Mouse (Mus musculus) erythroblast, embryonic 14.5 days (primary cell): ENCODE results near the gene Ppox. TPM values are rescaled to one million over a fixed set of nuclear protein-coding genes. Genes with fewer than 3 reads are reported as not detected.

Experiments
- H3K27me3 ChIP-seq: 2 replicates; pipeline ENCODE4 v1.6.1; 2012; ENCODE audit warnings: inconsistent platforms; ENCODE audit not compliant: control insufficient read depth
- H3K36me3 ChIP-seq: 2 replicates; pipeline ENCODE4 v1.6.1; 2012; ENCODE audit warnings: mild to moderate bottlenecking, inconsistent platforms; ENCODE audit not compliant: control insufficient read depth
- H3K4me1 ChIP-seq: 2 replicates; pipeline ENCODE4 v1.6.1; 2012; ENCODE audit warnings: inconsistent platforms; ENCODE audit not compliant: control insufficient read depth
- H3K4me3 ChIP-seq: replicated peaks from 2 replicates; pipeline ENCODE3; 2012; ENCODE audit warnings: moderate library complexity, mild to moderate bottlenecking, inconsistent platforms
- H3K9me3 ChIP-seq: 2 replicates; pipeline ENCODE4 v1.6.1; 2012; ENCODE audit warnings: low read length, inconsistent platforms, mixed read lengths; ENCODE audit not compliant: control insufficient read depth
- GATA1 ChIP-seq: IDR thresholded peaks from 2 replicates; pipeline ENCODE4 v1.6.1; 2012; ENCODE audit warnings: low read length, inconsistent platforms, mixed read lengths
- TAL1 ChIP-seq: IDR thresholded peaks from 3 replicates; pipeline ENCODE4 v1.6.1; 2012; ENCODE audit warnings: low read length, inconsistent platforms, mixed read lengths
- polyA plus RNA-seq: library from polyadenylated mRNA; stranded (reverse); fragments of >175 nt; gene quantifications from 2 replicates; pipeline ENCODE4 v1.2.3, GENCODE M21; 2012

The Ppox gene
- polyA plus RNA-seq, 1 experiment: 89.9 TPM

DNA sequence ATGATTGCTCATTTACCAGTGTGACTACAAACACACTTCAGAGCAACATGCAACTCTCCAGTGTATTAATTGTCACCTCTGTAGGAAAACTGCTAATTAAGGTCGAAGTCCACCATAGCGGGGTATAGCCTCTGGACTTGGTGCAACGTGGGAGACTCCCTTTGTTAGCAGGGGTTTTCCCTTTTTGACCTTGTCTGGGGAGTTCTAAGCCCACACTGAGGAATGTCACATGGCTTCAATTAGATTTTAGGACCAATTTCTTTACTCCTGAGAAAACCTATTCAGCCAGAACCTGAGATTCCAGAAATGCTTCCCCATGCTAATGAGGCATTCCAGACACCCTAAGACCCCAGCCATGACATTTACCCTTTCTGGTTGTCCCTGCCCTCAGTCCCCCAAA lies 50.8 kb downstream of the Ppox start:
- TF ChIP-seq TAL1 (no peak), GATA1 (no peak)
- H3K9me3 ChIP-seq: no peaks in the 10 kb centered on the region
- peaks cover 30% of the 10 kb centered on the region for H3K4me1 ChIP-seq
- H3K27me3 ChIP-seq: no peaks in the 10 kb centered on the region; the same call in 1 of the 2 replicates
- peaks cover 17% of the 10 kb centered on the region for H3K36me3 ChIP-seq
- no peak overlapping the region for H3K4me3 ChIP-seq

DNA sequence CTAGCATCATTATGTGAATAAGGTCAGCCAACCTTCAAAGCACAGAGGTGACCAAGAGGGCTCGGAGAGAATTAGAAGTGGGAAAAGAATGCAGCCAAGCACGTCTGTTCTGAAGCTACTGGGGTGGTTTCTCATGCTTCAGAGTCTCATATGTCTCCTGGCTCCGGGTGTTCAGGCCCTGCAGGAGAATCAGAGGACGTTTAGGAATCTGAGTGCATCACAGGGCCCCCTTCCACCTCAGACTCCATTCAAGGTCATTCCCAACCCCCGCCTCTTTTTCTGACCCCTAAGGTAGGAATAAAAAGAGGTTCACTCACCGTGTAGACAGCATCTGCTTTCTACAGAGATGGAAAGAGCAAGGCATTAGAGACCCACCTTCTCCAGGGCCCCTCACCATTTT lies 51.2 kb downstream of the Ppox start:
- H3K27me3 ChIP-seq: no peaks in the 10 kb centered on the region; the same call in 1 of the 2 replicates
- no peak overlapping the region for H3K4me3 ChIP-seq
- TF ChIP-seq GATA1: no peak
- TF ChIP-seq TAL1: no peak
- H3K36me3 ChIP-seq: peaks cover 13% of the 10 kb centered on the region
- H3K9me3 ChIP-seq: no peaks in the 10 kb centered on the region
- H3K4me1 ChIP-seq: peaks cover 30% of the 10 kb centered on the region

DNA sequence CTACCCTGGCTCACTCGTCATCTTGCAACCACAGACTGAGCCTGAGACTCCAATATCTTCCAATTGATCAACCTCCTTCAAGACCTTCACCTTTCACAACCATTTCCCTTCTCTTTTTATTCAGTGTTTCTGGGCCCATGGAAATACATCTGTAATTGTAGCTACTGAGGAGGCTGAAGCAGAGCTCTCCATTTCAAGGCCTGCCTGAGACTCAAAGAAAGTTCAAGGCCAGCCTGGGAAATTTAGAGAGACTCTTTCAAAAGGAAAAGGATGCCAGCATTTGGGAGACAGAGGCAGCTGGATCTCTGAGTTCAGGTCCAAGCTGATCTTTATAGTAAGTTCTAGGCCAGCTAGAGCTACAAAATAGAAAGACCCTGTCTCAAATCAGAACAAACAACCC lies 53.1 kb downstream of the Ppox start:
- no peak for TF ChIP-seq TAL1
- TF ChIP-seq GATA1: no peak
- no peak overlapping the region for H3K4me3 ChIP-seq
- H3K9me3 ChIP-seq: no peaks in the 10 kb centered on the region
- H3K36me3 ChIP-seq: no peaks in the 10 kb centered on the region; the same call in 1 of the 2 replicates
- peaks cover 20% of the 10 kb centered on the region for H3K4me1 ChIP-seq
- H3K27me3 ChIP-seq: no peaks in the 10 kb centered on the region; the same call in 1 of the 2 replicates

- no peak for TF ChIP-seq GATA1
- TF ChIP-seq TAL1: no peak
- H3K4me3 ChIP-seq: no peak overlapping the region
- no peaks in the 10 kb centered on the region; the same call in 1 of the 2 replicates for H3K27me3 ChIP-seq
Observed at GRCm38 (mm10) chr1:171226780-171227179, 54.2 kb downstream of the Ppox start.

More at GRCm38 (mm10) chr1:171226780-171227179, 54.2 kb downstream of the Ppox start:
- H3K36me3 ChIP-seq: no peaks in the 10 kb centered on the region; the same call in 1 of the 2 replicates
- peaks cover 16% of the 10 kb centered on the region for H3K4me1 ChIP-seq
- no peaks in the 10 kb centered on the region for H3K9me3 ChIP-seq

Other genes starting within 250 kb of the Ppox start
- gene Fcgr3, start 216.3 kb downstream of the Ppox start, polyA plus RNA-seq: 0.06 TPM in 1 of 2 replicates, not detected in the other
- gene Cfap126, start 167.3 kb downstream of the Ppox start, polyA plus RNA-seq: 0.37 and 0.64 TPM in 2 replicates
- 4.9 and 7.2 TPM in 2 replicates for gene Sdhc, start 130.6 kb downstream of the Ppox start, polyA plus RNA-seq
- not detected in 2 replicates for gene Mpz, start 130.5 kb downstream of the Ppox start, polyA plus RNA-seq
- gene Pcp4l1, start 84.9 kb downstream of the Ppox start, polyA plus RNA-seq: not detected in 2 replicates
- not detected in 2 replicates for gene Nr1i3, start 67.2 kb downstream of the Ppox start, polyA plus RNA-seq
- 2.2 TPM in 2 replicates for gene Tomm40l, start 58.7 kb downstream of the Ppox start, polyA plus RNA-seq
- 0.42 and 2.1 TPM in 2 replicates for gene Apoa2, start 56.1 kb downstream of the Ppox start, polyA plus RNA-seq
- 0.13 and 0.17 TPM in 2 replicates for gene Fcer1g, start 46.8 kb downstream of the Ppox start, polyA plus RNA-seq
- gene Adamts4, start 30.8 kb downstream of the Ppox start, polyA plus RNA-seq: not detected in 2 replicates
- 7.0 and 7.5 TPM in 2 replicates for gene Ndufs2, start 29.8 kb downstream of the Ppox start, polyA plus RNA-seq
- 11.1 and 11.6 TPM in 2 replicates for gene B4galt3, start 10.9 kb downstream of the Ppox start, polyA plus RNA-seq
- 8.4 and 13.0 TPM in 2 replicates for gene Usp21, start 6.8 kb upstream of the Ppox start, polyA plus RNA-seq
- gene Ufc1, start 13.8 kb upstream of the Ppox start, polyA plus RNA-seq: 3.9 and 4.8 TPM in 2 replicates
- gene Dedd, start 48.0 kb upstream of the Ppox start, polyA plus RNA-seq: 1.6 and 1.7 TPM in 2 replicates
- 0.98 TPM in 2 replicates for gene Nit1, start 64.5 kb upstream of the Ppox start, polyA plus RNA-seq
- 1.4 and 2.0 TPM in 2 replicates for gene Pfdn2, start 64.5 kb upstream of the Ppox start, polyA plus RNA-seq
- 0.14 TPM in 1 of 2 replicates, not detected in the other for gene Klhdc9, start 79.6 kb upstream of the Ppox start, polyA plus RNA-seq
- not detected in 2 replicates for gene Nectin4, start 88.9 kb upstream of the Ppox start, polyA plus RNA-seq
- gene Arhgap30, start 107.8 kb upstream of the Ppox start, polyA plus RNA-seq: 0.06 and 0.07 TPM in 2 replicates
- 1.2 and 3.6 TPM in 2 replicates for gene Usf1, start 130.1 kb upstream of the Ppox start, polyA plus RNA-seq
- not detected in 2 replicates for gene Tstd1, start 137.7 kb upstream of the Ppox start, polyA plus RNA-seq
- gene F11r, start 156.3 kb upstream of the Ppox start, polyA plus RNA-seq: 0.08 TPM in 1 of 2 replicates, not detected in the other
- gene Alyref2, start 222.3 kb upstream of the Ppox start, polyA plus RNA-seq: 0.13 and 0.20 TPM in 2 replicates